Mouse (Mus musculus) heart, postnatal 14 days (tissue): ENCODE results near the gene Scarb1. TPM values are rescaled to one million over a fixed set of nuclear protein-coding genes. Genes with fewer than 3 reads are reported as not detected.

Experiments used
- DNase-seq, 2 experiments: peaks; one replicate each; pipeline ENCODE4 v3.0.0; 2021 to 2022
- intact Hi-C: fragments of 180-260 bp; cut with DNase I; formaldehyde crosslinking; loops from one replicate; pipeline ENCODE4 v1.15.1; 2025
- total RNA-seq, 2 experiments: library from RNA; stranded (reverse); gene quantifications; 2 replicates each; pipeline ENCODE4 v1.2.3; 2021

The Scarb1 gene
- total RNA-seq, 2 experiments from 2014 or later, result 60.1 to 77.5 TPM

DNA sequence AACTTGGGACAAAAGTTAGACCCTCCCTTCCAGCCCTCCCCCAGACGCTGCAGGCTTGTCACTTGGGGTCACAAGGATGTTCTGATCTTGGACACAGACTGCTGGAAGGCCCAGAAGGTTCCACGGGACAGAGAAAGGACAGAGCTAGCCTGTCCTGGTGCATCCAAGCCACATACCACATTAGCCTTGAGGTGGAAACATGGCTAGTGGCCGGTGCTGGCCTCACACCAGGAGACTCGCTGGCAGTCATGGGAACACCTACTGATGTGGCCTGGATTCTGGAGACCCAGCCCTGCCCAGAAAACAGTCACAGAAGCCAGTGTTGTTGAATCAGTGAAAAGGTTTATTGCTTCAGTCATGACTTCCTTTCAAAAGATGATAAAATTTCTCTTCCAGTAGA, 64.1 kb downstream of the Scarb1 start:
- no peak for DNase-seq
- intact Hi-C loops, result loop anchor here (5.0 kb wide), 2 partner anchors 36 to 71 kb away; no protein-coding TSS in a partner anchor

DNA sequence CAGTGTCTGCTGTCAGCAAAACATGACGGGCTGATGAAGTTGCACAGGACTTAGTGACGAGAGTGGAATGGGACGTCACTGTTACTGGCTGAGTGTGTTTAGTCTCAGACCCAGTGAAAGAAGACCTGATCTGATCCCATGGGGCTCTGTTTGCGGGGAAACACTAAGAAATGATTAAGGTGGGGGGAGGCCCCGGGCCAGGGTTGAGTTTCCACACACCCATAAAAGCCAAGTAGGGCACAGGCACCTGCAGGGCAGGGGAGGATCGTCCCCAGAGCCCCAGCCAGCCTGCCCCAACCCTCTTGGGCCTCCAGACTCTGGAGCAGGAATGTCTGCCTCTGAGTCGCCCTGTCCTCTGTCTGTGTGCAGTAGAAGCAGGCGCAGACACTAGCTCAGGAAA, 65.6 kb downstream of the Scarb1 start:
- no peak for DNase-seq
- intact Hi-C loops, result loop anchor here (5.0 kb wide), 2 partner anchors 37 to 72 kb away; no protein-coding TSS in a partner anchor

DNA sequence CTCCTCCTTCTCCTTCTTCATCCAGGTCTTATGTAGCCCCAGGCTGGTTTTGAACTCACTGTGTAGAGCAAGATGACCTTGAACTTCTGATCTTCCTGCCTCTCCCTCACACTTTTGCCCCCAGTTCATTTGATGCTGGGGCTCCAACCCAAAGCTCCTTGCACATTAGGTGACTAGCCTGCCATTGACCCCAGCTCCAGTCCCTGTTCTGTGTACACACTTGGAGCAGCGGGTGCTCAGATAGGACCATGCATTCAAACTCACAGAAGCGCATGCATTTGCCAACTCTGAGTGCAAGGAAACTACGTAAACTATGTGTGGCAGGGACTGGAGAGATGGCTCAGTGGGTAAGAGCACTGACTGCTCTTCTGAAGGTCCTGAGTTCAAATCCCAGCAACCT, 66.1 kb downstream of the Scarb1 start:
- intact Hi-C loops, result loop anchor here (5.0 kb wide), 2 partner anchors 38 to 73 kb away; no protein-coding TSS in a partner anchor
- no peak for DNase-seq

DNA sequence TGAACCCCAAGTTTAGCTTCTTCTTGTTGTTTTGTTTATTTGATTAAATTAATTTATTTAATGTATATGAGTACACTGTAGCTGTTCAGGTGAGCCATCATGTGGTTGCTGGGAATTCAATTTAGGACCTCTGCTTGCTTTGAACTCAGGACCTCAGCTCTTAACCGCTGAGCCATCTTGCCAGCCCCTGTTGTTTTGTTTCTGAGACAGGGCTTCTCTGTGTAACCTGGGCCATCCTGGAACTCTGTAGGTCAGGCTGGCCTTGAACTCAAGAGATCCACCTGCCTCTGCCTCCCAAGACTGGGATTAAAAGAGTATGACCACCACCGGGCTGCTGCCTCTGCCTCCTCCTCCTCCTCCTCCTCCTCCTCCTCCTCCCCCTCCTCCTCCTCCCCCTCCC, 66.7 kb downstream of the Scarb1 start:
- intact Hi-C loops, result no loop called here
- DNase-seq, result no peak

DNA sequence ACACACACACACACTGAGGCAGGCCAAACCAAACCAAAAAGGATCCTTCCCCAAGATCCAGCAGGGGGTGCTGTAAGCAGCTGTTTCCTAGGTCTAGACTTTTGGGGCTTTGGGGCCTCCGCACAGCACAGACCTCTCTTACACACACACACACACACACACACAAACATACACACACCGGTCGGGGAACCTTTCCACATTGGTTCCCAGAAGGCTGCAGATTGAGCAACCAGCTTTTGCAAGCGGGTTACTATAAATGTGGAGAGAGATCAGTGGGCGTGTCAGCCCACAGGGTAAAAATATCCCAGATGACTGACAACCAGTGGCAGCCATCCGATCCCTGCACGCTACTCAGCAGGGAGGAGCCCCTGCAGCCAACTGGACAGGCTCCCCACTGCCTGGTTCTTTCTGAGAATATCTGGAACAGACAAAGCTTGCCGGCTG, 67.2 kb downstream of the Scarb1 start:
- peak; percentile 82 to 86 for DNase-seq
- intact Hi-C loops, result loop anchor here (2.0 kb wide), 1 partner anchor 95 kb away; no protein-coding TSS in a partner anchor

DNA sequence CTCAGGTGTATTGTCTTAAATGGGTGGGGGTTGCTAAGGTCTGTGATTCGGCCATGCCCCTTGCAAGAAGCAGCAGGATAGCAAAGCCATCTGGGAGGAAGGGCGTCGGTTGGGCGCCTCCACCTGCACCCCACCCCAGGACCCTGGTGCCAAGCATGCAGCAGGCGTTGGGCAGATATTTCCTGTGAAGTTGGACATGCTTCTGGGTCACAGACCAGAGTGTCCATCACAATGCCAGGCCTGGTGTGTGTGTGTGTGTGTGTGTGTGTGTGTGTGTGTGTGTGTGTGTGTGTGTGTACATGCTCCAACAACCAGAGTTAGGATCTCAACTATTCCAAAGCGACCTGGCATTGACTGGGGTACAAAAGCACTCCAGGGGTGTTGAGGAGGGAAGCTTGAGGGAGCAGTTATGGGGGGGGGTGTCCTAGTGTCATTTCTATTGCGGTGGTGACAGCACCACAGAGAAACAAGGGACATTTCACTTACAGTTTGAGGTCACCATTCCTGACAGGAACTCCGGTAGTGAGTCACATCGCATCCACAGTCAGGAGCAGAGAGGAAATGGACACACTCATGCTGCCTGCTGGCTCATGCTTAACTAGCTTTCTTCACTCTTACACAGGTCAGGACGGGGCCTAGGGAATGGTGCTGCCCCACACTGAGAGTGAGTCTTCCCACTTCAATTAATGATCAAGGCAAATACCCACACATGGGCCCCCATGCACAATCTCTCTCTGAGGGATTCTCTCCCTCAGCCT, 68.5 kb downstream of the Scarb1 start:
- DNase-seq, result no peak
- intact Hi-C loops, result loop anchor here (2.0 kb wide), 1 partner anchor 96 kb away; no protein-coding TSS in a partner anchor

DNA sequence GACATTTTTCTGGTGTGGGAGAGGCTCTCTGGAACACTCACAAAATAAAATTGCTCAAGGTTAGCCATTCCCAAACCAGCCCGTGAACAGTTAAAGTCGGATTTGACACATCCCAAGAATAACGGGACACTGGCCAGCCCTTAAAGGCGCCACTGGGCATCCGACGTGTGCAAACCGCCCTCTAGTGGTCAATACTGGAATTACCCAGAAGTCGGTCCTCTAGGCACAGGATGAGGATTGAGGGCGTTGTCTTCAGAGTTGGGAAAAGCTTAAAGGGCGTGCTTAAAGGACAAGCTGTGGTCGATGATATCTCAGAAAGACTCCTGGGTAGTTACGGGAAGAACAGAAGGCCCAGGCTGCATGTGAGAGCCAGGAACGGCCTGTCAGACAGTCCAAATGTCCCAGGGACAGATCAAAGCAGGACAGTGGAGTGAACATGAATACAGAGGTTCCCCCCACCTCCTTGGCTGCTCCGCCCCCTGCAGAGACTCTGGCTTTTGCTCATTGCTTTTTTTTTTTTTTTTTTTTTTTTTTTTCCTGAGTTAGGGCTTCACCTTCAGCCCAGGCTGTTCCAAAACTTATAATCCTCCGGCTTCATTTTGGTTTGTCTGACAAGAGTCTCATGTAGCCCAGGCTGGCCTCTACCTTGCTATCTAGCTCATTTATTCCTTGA, 69.2 kb downstream of the Scarb1 start:
- DNase-seq, result peak; percentile 87 to 95
- intact Hi-C loops, result loop anchor here (2.0 kb wide), 1 partner anchor 97 kb away; no protein-coding TSS in a partner anchor

DNA sequence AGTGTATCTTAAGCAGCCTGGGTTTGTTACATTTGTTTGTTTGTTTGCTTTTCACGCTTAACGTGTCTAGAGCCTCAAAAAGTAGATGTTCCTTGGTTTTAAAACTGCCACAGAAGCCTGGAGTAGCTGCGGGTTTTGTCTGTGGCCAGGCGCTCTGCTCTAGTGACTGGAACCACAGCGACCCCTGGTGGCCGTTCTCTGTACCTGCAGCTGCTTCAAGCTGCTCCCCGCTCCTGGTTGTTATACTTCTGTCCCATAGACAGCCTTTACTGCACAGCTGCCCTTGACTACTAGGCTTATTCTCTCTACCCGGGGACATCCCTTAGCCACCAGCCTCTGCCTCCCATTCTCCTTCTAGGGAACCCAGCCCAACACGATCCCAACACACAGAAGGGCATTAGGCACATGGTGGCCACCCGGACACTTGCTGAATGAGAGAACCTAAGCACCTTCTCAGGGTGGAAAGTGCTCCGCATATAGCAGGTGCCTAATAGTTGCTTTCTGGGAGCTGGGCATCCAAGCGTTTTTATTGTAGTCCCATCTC, 70.2 kb downstream of the Scarb1 start:
- intact Hi-C loops, result no loop called here
- peak; percentile 74 to 76 for DNase-seq

DNA sequence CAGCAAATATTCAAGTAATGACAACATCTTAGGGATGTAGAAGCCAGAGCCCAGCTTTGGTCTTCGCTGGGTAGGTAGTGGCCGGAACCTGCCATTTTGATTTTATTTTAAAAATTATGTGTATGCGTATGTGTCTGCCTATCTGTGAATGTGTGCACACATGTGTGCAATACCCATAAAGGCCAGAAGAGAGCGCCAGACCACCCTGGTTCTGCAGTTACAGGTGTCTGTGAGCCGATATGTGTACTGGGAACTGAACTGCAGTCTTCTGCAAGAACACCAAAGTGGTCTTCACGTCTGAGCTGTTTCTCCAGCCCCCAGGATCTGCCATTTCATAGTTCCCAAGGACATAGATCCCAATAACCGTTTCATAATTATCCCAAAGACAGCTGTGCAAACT, 71.1 kb downstream of the Scarb1 start:
- no peak for DNase-seq
- intact Hi-C loops, result loop anchor here (2.0 to 5.0 kb wide), 8 partner anchors 53 to 369 kb away; partner anchors contain the start of gene Ncor2

DNA sequence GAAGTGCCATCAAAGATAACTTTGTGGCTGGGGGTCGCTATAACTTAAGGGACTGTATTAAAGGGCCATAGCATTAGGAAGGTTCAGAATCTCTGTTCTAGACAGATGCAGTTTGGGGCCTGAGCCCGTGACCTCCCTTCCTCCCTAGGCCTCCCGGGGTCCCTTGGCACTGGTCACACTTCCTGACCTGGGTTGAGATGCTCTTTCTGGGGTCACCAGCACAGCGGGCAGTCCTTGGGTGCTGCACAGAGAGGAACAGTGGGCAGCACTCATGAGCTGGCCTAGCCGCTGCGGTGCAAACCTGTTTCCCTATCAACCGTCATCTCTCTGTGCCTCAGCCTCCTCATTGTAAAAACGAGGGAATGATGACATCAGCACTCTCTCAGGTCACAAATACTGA, 71.5 kb downstream of the Scarb1 start:
- DNase-seq, result no peak

DNA sequence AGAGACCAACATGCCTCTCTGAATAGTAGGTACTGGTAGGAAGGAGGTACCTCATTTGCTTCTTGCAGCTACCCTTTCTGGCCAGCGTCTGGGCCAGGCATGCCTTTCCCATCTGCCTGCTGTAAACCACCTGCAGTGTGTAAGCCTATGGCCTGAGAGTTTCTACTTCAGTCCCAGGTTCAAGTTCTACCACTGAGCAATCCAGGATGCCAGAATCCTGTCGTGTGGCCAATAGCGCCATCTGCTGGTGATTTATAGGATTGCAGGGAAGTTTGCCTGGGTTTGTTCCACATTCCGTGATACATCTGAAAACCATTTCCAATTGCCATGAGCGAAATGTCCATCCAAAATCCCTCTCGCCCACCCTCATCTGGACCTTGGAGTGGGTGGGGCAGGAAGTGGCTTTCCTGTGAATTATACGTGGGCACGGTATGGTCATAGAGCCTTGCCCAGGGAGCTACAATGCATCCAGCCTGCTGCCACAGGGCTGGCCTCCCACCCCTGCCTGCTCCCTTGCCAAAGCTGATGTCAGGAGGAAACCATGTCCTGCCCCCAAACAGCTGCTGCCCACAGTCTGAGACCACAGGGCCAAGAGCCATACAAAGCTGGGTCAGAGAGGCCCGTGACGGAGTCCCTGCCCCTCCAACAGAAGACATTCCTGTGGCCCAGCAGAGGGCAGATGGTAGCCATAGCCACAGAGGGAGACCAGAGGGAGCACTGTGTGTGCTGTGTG, 72.7 kb downstream of the Scarb1 start:
- peak; percentile 82 to 92 for DNase-seq
- intact Hi-C loops, result loop anchor here (2.0 to 5.0 kb wide), 8 partner anchors 51 to 367 kb away; partner anchors contain the start of gene Ncor2

More for the DNA sequence above, 71.5 kb downstream of the Scarb1 start:
- intact Hi-C loops, result loop anchor here (2.0 to 5.0 kb wide), 8 partner anchors 52 to 369 kb away; partner anchors contain the start of gene Ncor2

DNA sequence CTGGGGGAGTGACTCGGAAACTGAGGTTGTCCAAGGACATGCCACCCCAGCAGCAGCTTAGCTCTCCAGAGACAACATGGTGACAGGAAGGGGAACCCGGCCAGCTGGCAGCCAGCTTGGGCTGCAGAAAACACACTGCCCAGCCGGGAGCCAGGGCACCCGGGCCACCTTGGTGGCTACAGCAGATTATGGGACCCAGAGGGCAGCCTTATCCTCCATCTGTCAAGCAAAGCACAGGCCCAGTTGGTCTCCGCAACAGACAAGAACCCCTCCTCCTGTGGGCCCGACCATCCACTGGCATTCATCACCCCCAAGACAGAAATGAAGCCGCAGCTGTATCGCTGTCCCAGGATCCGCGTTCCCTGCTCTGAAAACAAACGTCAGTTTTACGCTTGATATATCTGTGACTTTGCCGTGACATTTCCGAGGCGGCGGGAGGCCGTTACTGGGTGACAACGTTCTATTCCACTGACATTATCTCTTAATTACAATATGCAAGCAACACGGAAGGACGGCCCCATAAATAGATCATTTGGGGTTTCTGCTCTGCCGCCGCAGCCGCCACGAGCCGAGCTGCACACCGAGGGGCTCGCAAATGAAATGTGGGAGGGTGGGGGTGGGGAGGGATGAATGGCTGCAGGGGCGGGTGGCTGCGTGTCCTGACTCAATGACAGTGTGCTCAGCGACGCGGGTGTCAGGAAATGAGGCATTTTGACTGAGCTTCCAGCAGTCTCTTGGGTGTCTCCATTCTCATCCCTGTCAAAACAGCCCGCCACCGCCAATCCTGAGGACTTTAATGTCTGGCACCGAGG, 73.5 kb downstream of the Scarb1 start:
- intact Hi-C loops, result loop anchor here (5.0 kb wide), 4 partner anchors 50 to 200 kb away; partner anchors contain the start of gene Ncor2
- peak; percentile 76 to 85 for DNase-seq

DNA sequence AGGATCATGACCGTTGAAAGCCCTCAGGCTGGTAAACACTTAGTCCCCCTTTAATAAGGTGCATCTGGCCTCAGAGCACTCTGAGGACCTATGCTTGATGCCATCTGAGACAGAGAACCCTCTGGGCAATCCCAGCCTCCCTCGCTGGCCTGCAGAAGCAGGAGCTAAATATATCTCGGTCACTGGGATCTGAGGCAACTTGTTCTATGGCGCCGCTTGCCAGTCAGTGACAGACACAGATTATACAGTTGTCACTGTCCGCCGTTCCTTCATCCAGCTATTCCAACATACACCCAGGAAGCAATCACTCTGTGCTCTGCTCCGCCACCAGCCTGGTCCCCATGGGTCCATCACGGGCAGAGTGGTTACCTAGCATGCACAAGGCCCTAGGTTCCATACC, 74.8 kb downstream of the Scarb1 start:
- peak in 1 of 2 experiments; percentile 41 for DNase-seq

DNA sequence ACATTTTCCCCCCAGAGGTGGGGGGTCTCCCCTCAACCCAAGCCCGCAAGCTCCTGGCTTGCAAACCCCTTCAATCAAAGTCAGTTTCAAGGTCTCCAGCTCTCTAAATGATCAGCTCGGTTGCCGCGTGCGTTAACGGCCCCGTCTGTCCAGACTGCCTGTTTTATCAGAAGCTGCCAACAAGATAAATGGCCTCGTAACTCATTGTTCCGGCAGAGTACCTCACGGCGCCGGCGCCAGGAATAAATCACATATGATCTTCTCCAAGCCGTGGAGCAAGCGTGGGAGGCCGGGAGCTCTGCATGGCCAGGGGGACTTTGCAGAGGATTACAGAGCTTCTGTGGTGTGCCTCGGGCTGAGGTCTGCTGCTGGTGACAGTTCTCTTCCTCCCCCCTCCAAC, 76.2 kb downstream of the Scarb1 start:
- intact Hi-C loops, result loop anchor here (5.0 kb wide), 4 partner anchors 47 to 197 kb away; partner anchors contain the start of gene Ncor2

More for the DNA sequence above, 74.8 kb downstream of the Scarb1 start:
- intact Hi-C loops, result loop anchor here (5.0 kb wide), 4 partner anchors 49 to 199 kb away; partner anchors contain the start of gene Ncor2

DNA sequence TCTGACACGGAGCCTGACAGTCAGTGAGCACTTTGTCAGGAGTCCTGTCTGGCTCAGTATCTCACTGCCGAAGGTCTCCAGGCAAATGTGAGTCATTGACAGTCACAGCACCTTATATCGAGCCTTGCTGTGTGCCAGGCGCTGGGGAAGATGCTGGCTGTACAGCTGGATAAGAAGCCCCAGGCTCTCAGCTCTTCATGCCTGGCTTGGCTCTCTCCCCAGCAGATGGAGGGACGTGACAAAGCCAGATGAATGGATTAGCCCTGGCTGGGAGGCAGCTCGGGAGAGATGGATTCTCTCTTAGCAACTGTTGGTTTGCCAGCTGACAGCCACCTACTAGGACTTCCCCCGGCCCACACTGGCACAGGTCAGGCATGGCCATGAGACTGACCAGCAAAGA, 78.3 kb downstream of the Scarb1 start:
- intact Hi-C loops, result no loop called here
- no peak for DNase-seq

More for the DNA sequence above, 76.2 kb downstream of the Scarb1 start:
- DNase-seq, result peak; percentile 34 to 41

DNA sequence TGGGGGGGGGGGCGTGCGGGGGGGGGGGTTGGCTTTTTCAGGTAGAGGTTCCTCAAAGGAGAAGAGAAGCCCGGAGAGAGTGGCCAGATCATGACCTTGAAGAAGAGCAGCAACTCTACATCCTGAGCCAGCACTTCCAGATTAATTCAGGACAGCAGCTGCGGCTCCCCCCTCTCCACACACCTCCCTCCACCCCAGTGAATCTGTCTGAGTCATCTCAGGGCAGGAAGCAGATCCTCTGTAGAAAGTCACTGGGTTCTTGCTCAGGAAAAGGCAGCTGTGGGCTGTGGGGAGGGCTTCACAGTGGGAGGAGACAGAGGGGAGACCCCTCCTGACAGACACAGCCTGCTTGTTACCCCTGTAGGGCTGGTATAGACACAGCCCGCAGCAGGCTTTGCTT, 87.0 kb downstream of the Scarb1 start:
- no peak for DNase-seq
- intact Hi-C loops, result loop anchor here (5.0 kb wide), 1 partner anchor 37 kb away; no protein-coding TSS in a partner anchor

DNA sequence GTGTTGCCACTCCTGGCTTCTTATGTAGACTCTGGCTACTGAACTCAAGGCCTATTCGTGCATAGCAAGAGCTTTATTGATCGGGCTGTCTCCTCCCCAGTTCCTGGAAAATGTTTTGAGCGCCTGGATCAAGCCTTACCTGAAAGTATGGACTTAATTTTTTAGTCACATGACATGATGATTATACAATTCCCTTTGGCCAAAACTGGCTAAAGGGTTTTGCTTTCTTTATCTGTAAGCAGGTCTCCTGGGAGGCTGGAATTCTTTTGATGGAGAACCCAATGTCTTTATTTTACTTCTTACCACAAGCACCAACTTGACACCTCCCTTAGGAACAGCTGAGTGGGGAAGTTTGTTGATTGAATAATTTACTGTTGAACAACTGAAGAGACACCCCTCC, 87.4 kb downstream of the Scarb1 start:
- intact Hi-C loops, result loop anchor here (5.0 kb wide), 1 partner anchor 36 kb away; no protein-coding TSS in a partner anchor

DNA sequence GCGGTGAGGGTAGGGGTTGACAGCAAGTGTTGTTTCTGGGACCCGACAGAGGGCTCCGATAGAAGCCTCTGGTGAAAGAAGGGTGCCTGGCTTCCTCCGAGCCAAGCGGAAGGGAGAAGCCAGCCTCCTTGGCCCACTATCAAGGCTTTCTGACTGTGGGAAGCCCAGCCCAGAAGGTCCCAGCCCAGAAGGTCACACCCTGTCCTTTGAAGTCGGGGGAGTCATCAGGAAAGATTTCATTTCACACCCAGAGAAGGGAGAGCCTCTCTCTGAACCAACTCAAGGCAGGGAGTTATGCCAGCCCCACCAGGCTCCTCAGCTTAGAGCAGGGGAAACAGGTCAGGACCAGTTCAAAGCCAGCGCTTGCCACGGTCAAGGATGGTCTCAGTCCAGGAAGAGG, 88.2 kb downstream of the Scarb1 start:
- DNase-seq, result peak; percentile 72 to 80
- intact Hi-C loops, result loop anchor here (5.0 kb wide), 1 partner anchor 35 kb away; no protein-coding TSS in a partner anchor

More for the DNA sequence above, 87.4 kb downstream of the Scarb1 start:
- no peak for DNase-seq
